Mouse (Mus musculus): ENCODE data around the gene Enox1.
"Not testable (repeated sequence)": the region's sequence is repeated elsewhere in the genome, so short reads cannot be mapped to it uniquely, and the experiment has no call there.

Gene Enox1

GRCm38 (mm10) chr14:77529621-77530020 is 373.1 kb downstream of the Enox1 start:
- no peak for DNase-seq

- DNase-seq = no peak
Measured at GRCm38 (mm10) chr14:77533638-77534037, 377.1 kb downstream of the Enox1 start.

- no peak for DNase-seq
Measured at GRCm38 (mm10) chr14:77534120-77534519, 377.6 kb downstream of the Enox1 start.

DNA sequence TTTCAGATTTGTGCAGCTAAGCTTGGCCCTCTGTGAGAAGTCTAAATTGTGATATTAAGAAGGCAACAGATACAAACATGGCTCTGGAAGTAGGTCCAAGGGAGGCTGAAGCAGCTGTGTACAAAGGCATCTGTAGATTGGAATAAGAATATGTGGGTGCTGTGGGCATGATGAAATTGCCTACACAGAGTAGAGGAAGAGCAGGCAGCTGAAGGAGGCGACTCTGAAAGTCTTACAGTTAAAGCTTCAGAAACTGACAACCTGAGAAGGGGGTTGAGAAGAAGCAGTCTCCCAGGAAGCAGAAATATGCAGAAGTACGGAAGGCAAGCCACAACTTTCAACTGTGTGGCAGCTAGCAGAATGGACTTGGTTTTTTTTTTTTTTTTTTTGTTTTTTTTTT is 380.0 kb downstream of the Enox1 start:
- DNase-seq = no peak

DNA sequence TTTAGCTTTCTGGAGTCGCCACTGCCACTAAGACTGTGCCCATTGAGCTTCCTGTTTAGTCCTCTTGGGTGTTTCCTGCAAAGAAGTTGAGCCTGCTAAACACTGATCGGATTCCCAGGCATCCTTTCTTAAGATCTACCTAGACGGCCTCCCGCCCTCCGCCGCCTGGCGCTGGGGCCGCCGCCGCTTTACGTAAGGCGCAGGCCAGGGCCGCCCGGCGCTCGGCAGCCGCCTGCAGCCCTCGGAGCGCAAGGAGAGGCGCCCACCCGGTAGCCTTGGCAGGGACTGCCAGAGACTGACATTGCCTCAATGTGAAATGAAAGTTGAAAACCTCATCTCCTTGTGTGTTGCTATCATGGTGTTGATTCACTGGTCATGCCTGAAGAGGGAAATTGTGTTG is 383.0 kb downstream of the Enox1 start:
- not testable (repeated sequence) for DNase-seq

- no peak for DNase-seq
Measured at GRCm38 (mm10) chr14:77541925-77542324, 385.4 kb downstream of the Enox1 start.

- peak in 1 of 2 experiments; percentile 8 for DNase-seq
Measured at GRCm38 (mm10) chr14:77546531-77547274, 390.1 kb downstream of the Enox1 start.

DNA sequence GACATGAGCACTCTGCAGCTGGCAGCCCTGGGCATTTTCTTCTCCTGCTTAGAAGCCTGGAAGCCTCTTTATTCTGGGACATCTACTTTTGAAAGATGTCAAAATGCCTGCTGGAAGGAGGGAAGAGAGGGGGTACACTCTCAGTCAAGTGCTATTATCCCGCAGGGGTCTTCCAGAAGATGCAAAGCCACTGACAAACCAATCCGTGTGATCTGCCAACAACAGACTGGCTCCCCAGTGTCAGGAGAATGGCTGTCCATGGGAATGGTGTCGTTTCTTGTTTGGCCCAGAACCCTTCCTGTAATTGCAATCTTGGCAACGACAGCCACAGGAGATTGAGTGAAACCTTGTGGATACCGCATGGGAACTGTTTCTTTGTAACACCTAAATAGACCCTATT is 390.8 kb downstream of the Enox1 start:
- no peak for DNase-seq

DNA sequence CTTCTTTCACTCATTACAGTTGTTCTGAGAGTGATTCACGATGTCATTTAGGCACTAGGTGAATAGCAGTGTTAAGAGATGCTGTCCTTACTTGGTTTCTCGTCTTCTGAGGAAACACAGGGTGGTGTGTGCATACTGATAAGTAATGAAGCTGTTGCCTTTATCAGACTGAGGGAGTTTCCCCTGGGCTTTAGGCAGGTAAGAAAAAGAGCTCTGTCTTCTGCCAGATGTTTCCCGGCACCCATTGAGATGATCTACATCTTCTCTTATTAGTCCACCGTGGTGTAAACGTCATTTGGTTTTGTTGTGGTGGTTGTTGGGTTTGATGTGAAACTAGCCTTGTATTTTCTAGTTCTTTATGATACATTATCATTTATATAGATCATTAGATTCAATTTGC is 392.4 kb downstream of the Enox1 start:
- DNase-seq = no peak

GRCm38 (mm10) chr14:77557446-77558070 is 401.0 kb downstream of the Enox1 start:
- no peak for DNase-seq

- DNase-seq = no peak
Measured at GRCm38 (mm10) chr14:77558910-77559309, 402.3 kb downstream of the Enox1 start.

- DNase-seq = no peak
Measured at GRCm38 (mm10) chr14:77559792-77560191, 403.2 kb downstream of the Enox1 start.

DNA sequence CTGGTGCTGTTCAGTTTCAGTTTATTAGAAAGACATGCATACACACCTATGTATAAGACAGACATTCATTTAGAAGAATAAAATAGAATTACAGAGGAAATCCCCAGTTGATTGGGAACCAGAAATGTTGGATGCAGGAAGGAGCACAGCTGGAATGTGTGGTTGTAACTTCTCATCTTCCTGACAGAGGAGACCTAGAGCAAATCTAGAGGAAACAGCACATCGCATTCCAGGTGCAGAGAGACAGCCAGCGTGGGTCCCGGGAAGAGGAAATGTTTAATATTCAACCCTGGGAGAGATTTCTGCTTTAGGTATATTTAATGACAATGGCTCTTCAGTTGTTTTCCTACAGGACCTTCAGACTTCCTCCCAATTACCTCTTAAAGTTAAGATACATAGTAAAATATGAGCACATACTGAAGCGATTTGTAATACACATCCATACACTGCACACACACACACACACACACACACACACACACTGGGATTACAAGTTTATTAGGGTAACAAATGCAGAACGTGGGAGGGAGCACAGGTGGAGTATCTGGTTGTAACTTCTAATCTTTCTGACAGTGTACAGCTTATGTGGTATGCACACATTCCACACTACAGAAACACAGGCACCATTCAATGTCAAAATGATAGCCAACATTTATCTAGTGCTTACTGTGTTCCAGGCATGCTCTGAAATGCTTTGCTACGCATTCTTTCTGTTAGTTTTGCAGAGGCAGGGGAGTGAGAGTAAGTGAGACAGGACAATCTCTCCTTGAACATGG is 405.4 kb downstream of the Enox1 start:
- DNase-seq = no peak

GRCm38 (mm10) chr14:77563922-77564321 is 407.4 kb downstream of the Enox1 start:
- no peak for DNase-seq

- DNase-seq = peak; percentile 16 to 66
Measured at GRCm38 (mm10) chr14:77567120-77567519, 410.6 kb downstream of the Enox1 start.

GRCm38 (mm10) chr14:77574436-77574835 is 417.9 kb downstream of the Enox1 start:
- no peak for DNase-seq

- DNase-seq = no peak
Measured at GRCm38 (mm10) chr14:77576411-77576810, 419.8 kb downstream of the Enox1 start.

DNA sequence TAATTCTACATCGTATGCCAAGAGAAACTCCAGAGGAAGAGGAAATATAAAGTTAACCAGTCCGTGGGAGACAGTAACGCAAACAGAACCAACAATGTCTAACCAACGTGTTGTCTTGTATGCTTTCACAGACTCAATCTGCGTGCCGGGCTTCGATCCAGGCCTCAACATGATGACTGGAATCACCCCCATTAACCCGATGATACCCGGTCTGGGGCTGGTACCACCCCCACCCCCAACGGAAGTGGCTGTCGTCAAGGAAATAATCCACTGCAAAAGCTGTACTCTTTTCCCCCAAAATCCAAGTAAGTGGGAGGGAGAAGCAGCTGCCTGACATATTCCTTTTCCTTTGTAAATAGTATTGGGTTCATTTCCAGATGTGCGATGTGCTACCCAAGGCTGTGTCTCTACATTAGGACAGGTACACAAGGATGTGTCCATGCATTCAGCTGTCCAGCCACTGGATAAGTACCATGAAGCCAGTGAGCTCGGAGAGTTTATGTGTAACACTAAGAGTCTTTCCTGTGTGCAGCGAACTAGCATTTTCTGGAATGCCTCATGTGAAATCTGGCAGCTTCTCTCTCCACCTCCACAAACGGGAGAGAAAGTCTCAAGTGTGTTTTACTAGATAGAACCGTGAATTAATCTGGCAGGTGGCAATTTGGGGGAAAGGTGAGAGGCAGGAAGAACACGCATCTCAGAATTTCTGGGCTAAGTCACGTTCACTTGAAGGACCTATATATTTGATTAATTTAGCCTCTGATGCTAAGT is 421.1 kb downstream of the Enox1 start:
- no peak for DNase-seq

DNA sequence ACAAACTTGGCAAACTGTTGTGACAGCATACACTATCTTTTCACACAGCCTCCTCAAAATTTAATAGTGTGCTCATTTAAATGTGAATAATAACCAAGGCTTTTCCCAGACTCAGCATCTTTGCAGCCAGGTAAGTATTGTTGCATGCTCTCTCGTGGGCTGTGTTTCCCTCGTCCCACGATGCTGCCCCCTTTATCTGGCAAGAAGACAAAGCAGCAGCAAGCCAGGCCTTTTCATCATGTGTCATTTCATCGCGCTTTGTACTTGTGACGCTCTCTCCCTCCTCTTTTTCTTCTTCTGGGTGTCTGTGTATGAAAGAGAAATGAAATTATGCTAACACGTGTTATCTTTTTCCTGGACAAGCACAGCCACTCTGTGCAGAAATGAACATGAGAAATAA is 421.8 kb downstream of the Enox1 start:
- no peak for DNase-seq

GRCm38 (mm10) chr14:77580106-77580936 is 423.8 kb downstream of the Enox1 start:
- no peak for DNase-seq

- DNase-seq = no peak
Measured at GRCm38 (mm10) chr14:77580937-77581270, 424.3 kb downstream of the Enox1 start.

DNA sequence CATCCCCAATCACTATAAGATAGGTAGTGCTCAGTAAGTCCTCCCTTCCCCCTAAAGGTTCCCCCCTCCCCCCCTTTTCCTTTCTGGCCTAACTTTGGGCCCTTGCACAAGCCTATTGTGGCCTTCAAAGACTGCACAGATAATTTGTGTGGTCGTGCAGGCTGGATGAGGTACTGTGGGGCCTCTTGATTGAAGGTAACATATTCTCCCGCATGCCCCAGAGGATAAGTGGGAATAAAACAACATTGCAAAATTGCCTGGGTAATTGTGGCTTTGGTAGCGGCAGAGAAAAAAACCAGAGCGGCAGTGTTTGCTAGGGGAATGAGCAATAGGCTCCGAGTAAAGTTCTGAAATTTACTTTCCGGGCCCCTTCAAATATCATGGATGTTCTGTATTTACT is 425.1 kb downstream of the Enox1 start:
- no peak for DNase-seq

All from lung, postnatal 4 days (tissue).